Mouse (Mus musculus): ENCODE data around the gene Cd47. TPM values are rescaled to one million over a fixed set of nuclear protein-coding genes. Genes with fewer than 3 reads are reported as not detected.

Gene Cd47
- polyA plus RNA-seq, 1 experiment from 2014 or later: 94.9 TPM

DNA sequence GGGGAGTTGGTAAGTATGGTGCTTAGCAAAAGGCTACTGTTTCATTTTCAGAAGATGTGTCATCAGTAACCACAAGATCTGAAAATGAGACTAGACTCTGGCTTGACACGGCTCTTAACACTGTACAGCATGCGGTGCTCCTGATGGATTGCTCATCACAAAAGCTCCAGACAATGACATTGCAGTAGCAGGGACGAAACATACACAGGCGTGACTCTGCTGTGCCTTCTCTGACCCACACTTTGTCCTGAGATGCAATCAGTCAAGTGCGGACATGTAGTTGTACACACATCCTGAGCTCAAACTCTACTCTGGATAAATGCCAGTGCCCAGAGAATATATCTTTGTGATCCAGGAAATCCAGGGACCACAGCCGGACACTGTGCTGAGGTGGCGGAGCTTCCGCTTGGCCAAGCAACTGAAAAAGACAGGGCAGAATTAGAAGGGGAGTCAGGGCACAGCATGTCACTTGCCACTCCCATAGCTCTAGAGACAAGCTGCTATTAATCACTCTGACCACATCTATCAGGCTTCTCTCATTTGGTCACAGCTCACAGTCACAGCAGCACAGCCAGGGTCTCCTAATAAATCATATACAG lies 151.7 kb downstream of the Cd47 start:
- Histone ChIP-seq H3K4me2 (ENCODE audit: low read depth, low read length) (no peak overlapping the region), H3K36me3 (ENCODE audit: control insufficient read depth, insufficient read depth, low read length) (no peaks in the 10 kb centered on the region), H3K4me3 (replicated peaks; ENCODE audit: low read length) (no peak overlapping the region), H3K27ac (ENCODE audit: low read length) (peak overlapping the region; percentile 47), H3K9ac (ENCODE audit: low read length) (no peak overlapping the region), H3K4me1 (ENCODE audit: control insufficient read depth, insufficient read depth, low read length) (no peaks in the 10 kb centered on the region), H3K27me3 (ENCODE audit: control insufficient read depth, insufficient read depth, low read length) (no peaks in the 10 kb centered on the region), H3K9me3 (replicated peaks; ENCODE audit: control insufficient read depth, low read length) (no peaks in the 10 kb centered on the region)
- ATAC-seq (ENCODE audit: insufficient read depth, low FRiP score): peak; percentile 25; the same call in 1 of the 2 replicates
- WGBS: 58% methylated on average over 8 of the region's 8 CpGs

DNA sequence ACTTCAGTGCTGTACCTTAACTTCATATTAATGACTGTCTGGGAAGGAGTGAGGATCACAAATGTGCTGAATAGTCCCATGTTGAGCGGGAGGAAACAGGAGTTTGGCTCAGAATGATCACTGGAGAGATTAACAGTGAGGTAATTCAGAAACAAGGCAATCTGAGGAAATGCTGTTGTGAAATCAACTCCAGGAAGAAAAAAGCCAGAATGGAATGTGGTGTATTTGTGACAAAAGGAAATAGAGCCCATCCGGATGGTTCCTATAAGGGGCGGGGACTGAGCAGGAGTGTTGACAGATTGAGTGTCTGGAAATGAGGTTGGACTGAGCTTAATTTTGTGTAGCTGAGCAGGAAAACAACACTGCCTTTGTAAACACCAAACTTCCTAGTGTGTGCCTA lies 153.5 kb downstream of the Cd47 start:
- H3K4me3 ChIP-seq (replicated peaks; ENCODE audit: low read length): no peak overlapping the region
- no peak overlapping the region for H3K9ac ChIP-seq (ENCODE audit: low read length)
- H3K9me3 ChIP-seq (replicated peaks; ENCODE audit: control insufficient read depth, low read length): no peaks in the 10 kb centered on the region
- H3K27ac ChIP-seq (ENCODE audit: low read length): no peak overlapping the region
- H3K4me1 ChIP-seq (ENCODE audit: control insufficient read depth, insufficient read depth, low read length): no peaks in the 10 kb centered on the region
- H3K36me3 ChIP-seq (ENCODE audit: control insufficient read depth, insufficient read depth, low read length): no peaks in the 10 kb centered on the region
- H3K4me2 ChIP-seq (ENCODE audit: low read depth, low read length): no peak overlapping the region
- no peaks in the 10 kb centered on the region for H3K27me3 ChIP-seq (ENCODE audit: control insufficient read depth, insufficient read depth, low read length)
- ATAC-seq (ENCODE audit: insufficient read depth, low FRiP score): 0 out of 2 replicates have a peak, but pooled peaks have one; percentile 30
- WGBS: 49% methylated on average over 3 of the region's 3 CpGs

DNA sequence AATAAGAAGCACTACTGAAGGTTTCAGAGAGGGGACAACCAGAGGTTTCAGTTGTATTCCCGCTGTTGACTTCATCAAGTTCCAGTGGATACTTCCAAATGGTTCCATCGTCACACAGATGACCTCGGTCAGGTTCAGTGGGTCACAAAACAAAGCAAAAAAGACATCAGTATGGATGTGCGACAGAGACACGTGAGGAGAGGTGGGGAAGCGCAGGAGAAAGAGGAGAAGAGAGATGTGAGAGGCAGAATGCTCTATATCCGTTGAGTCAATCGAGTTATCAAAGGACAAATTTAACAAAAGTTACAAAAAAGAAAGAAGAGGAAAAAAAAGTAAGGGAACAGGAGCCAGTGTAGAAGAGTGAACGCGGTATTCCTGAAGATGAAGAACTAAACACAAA lies 154.6 kb downstream of the Cd47 start:
- ATAC-seq (ENCODE audit: insufficient read depth, low FRiP score): no peak
- no peaks in the 10 kb centered on the region for H3K4me1 ChIP-seq (ENCODE audit: control insufficient read depth, insufficient read depth, low read length)
- no peaks in the 10 kb centered on the region for H3K9me3 ChIP-seq (replicated peaks; ENCODE audit: control insufficient read depth, low read length)
- H3K4me2 ChIP-seq (ENCODE audit: low read depth, low read length): no peak overlapping the region
- 91% methylated on average over 10 of the region's 10 CpGs for WGBS
- no peaks in the 10 kb centered on the region for H3K27me3 ChIP-seq (ENCODE audit: control insufficient read depth, insufficient read depth, low read length)
- no peak overlapping the region for H3K4me3 ChIP-seq (replicated peaks; ENCODE audit: low read length)
- H3K27ac ChIP-seq (ENCODE audit: low read length): no peak overlapping the region
- H3K9ac ChIP-seq (ENCODE audit: low read length): no peak overlapping the region
- H3K36me3 ChIP-seq (ENCODE audit: control insufficient read depth, insufficient read depth, low read length): no peaks in the 10 kb centered on the region

DNA sequence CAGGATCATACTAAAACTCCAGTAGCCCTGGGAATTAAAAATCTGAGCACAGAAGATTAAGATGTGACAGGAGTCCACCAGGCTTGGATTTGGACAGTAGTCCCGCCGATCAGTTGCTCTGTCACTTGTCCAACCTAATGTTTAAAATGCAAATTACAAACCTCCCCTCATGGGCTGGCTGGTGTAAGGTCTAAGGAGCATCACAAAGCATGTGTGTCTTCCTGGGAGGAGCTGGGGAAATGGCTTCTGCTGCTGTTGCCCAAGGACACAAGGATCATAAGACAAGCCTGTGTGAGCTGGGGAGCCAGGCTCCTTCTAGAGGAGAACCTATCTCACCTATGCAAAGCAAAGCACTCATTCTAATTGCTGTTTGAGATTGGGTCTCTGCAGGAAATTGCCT lies 155.0 kb downstream of the Cd47 start:
- Histone ChIP-seq H3K4me3 (replicated peaks; ENCODE audit: low read length) (no peak overlapping the region), H3K36me3 (ENCODE audit: control insufficient read depth, insufficient read depth, low read length) (no peaks in the 10 kb centered on the region), H3K9me3 (replicated peaks; ENCODE audit: control insufficient read depth, low read length) (no peaks in the 10 kb centered on the region), H3K27me3 (ENCODE audit: control insufficient read depth, insufficient read depth, low read length) (no peaks in the 10 kb centered on the region), H3K9ac (ENCODE audit: low read length) (no peak overlapping the region), H3K4me1 (ENCODE audit: control insufficient read depth, insufficient read depth, low read length) (no peaks in the 10 kb centered on the region), H3K4me2 (ENCODE audit: low read depth, low read length) (no peak overlapping the region), H3K27ac (ENCODE audit: low read length) (no peak overlapping the region)
- no peak for ATAC-seq (ENCODE audit: insufficient read depth, low FRiP score)
- 94% methylated on average over 2 of the region's 2 CpGs for WGBS

DNA sequence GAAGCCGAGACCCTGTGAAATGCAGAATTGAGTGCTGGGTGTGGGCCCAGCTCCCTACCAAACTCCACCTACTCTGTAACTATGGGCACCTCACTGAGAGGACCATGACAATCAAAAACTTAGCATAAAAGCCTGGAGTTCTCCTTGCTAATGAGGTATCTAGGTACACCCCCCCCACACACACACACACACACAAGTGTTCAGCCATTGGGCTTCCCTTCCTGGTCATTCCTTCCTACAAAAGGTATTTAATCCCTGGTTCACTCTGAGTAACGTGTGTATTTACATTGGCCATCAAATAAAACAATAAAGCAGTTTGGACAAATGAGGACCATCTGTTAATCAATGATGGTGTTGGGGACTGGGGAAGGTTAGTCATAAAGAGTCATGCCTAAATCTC lies 155.6 kb downstream of the Cd47 start:
- no peaks in the 10 kb centered on the region for H3K4me1 ChIP-seq (ENCODE audit: control insufficient read depth, insufficient read depth, low read length)
- H3K27ac ChIP-seq (ENCODE audit: low read length): no peak overlapping the region
- no peak for ATAC-seq (ENCODE audit: insufficient read depth, low FRiP score)
- H3K4me3 ChIP-seq (replicated peaks; ENCODE audit: low read length): no peak overlapping the region
- no peaks in the 10 kb centered on the region for H3K36me3 ChIP-seq (ENCODE audit: control insufficient read depth, insufficient read depth, low read length)
- H3K9me3 ChIP-seq (replicated peaks; ENCODE audit: control insufficient read depth, low read length): no peaks in the 10 kb centered on the region
- no peak overlapping the region for H3K4me2 ChIP-seq (ENCODE audit: low read depth, low read length)
- WGBS: 70% methylated on average over 2 of the region's 2 CpGs
- H3K9ac ChIP-seq (ENCODE audit: low read length): no peak overlapping the region
- no peaks in the 10 kb centered on the region for H3K27me3 ChIP-seq (ENCODE audit: control insufficient read depth, insufficient read depth, low read length)

DNA sequence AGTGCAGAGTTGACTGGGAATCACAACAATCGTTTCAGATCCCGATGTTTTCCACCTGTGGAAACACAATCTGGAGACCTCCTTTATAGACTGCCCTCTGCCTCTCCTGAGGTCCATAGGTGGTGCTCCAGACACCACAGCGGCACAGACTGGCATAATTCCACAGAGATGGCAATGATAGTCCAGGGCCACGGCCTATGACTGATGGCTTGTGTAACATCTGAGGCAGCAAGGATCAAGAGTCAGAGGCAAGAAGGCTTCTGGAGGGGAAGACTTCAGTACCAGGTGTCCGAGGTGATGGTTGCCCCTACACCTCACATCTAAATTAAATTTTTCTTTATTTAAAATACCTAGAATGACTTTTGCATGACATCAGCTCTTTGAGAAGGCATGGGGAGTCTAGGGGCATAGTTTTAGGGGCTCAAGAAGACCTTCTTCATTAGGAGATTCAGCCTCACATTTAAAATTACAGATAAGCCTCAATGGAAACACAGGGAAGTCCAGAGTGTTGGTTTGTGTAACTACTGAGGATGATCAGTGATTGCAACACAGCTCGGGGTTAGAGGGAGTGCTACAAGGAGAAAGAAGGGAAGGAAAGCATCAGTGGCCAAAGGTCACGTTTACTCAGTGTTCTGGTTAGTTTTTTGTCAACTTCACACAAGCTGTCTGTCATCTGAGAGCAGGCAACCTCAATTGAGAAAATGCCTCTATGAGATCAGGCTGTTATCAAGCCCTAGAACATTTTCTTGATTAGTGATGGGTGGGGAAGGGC lies 156.4 kb downstream of the Cd47 start:
- Histone ChIP-seq H3K9me3 (replicated peaks; ENCODE audit: control insufficient read depth, low read length) (no peaks in the 10 kb centered on the region), H3K9ac (ENCODE audit: low read length) (no peak overlapping the region), H3K4me2 (ENCODE audit: low read depth, low read length) (no peak overlapping the region), H3K4me1 (ENCODE audit: control insufficient read depth, insufficient read depth, low read length) (no peaks in the 10 kb centered on the region), H3K27me3 (ENCODE audit: control insufficient read depth, insufficient read depth, low read length) (no peaks in the 10 kb centered on the region), H3K27ac (ENCODE audit: low read length) (no peak overlapping the region), H3K4me3 (replicated peaks; ENCODE audit: low read length) (no peak overlapping the region), H3K36me3 (ENCODE audit: control insufficient read depth, insufficient read depth, low read length) (no peaks in the 10 kb centered on the region)
- ATAC-seq (ENCODE audit: insufficient read depth, low FRiP score): no peak
- WGBS: 81% methylated on average over 7 of the region's 7 CpGs

DNA sequence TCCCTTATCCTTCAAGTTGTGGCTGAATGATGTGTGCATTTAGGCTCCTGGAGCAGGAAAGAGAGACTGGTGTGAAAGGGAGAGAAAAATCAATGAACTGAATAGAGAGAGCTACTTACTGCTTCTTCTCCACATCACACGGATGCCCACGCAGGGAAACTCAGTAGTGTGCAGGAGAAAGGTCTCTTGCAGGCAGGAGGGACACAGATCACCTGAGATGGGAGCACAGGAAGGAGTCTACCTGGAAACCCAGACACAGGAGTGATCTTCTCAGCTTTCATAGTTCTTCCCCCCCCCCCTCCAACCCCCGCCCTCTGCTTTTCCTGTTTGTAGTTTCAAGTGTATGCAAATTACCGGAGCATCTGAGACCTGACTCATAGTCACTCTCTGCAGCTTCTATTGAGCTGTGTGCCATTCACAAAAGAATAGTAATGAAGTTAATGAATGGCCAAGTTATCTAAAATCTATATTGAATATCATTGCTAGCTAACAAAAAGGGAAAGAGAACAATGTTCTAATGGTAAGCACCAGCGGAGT lies 158.6 kb downstream of the Cd47 start:
- H3K9ac ChIP-seq (ENCODE audit: low read length): no peak overlapping the region
- H3K27ac ChIP-seq (ENCODE audit: low read length): no peak overlapping the region
- H3K36me3 ChIP-seq (ENCODE audit: control insufficient read depth, insufficient read depth, low read length): no peaks in the 10 kb centered on the region
- no peak for ATAC-seq (ENCODE audit: insufficient read depth, low FRiP score)
- 77% methylated on average over 5 of the region's 5 CpGs for WGBS
- no peaks in the 10 kb centered on the region for H3K4me1 ChIP-seq (ENCODE audit: control insufficient read depth, insufficient read depth, low read length)
- H3K9me3 ChIP-seq (replicated peaks; ENCODE audit: control insufficient read depth, low read length): no peaks in the 10 kb centered on the region
- no peaks in the 10 kb centered on the region for H3K27me3 ChIP-seq (ENCODE audit: control insufficient read depth, insufficient read depth, low read length)
- H3K4me3 ChIP-seq (replicated peaks; ENCODE audit: low read length): no peak overlapping the region
- no peak overlapping the region for H3K4me2 ChIP-seq (ENCODE audit: low read depth, low read length)

DNA sequence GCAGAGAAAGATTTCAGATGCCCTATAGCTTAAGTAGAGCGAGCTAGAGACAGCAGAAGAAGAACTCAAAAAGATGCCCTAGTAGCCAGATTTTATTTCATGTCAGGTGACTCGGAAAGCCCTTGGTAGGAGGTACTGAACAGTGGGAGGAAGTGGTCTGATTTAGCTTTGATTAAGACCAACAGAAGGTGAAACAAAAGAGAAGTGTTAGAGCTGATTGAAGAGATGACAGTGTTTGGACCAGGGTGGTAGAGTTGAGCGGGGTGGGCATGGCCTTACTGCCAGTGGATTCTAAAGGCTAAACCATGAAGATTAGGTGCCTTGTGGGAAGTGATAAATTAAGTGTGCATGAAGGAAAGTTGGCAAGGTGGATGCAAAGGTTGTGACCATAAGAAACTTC lies 162.0 kb downstream of the Cd47 start:
- Histone ChIP-seq H3K4me3 (replicated peaks; ENCODE audit: low read length) (no peak overlapping the region), H3K4me1 (ENCODE audit: control insufficient read depth, insufficient read depth, low read length) (peaks cover 18% of the 10 kb centered on the region), H3K9ac (ENCODE audit: low read length) (no peak overlapping the region), H3K9me3 (replicated peaks; ENCODE audit: control insufficient read depth, low read length) (no peaks in the 10 kb centered on the region), H3K27ac (ENCODE audit: low read length) (no peak overlapping the region), H3K36me3 (ENCODE audit: control insufficient read depth, insufficient read depth, low read length) (no peaks in the 10 kb centered on the region), H3K27me3 (ENCODE audit: control insufficient read depth, insufficient read depth, low read length) (no peaks in the 10 kb centered on the region), H3K4me2 (ENCODE audit: low read depth, low read length) (no peak overlapping the region)
- 87% methylated on average over 3 of the region's 3 CpGs for WGBS
- no peak for ATAC-seq (ENCODE audit: insufficient read depth, low FRiP score)

DNA sequence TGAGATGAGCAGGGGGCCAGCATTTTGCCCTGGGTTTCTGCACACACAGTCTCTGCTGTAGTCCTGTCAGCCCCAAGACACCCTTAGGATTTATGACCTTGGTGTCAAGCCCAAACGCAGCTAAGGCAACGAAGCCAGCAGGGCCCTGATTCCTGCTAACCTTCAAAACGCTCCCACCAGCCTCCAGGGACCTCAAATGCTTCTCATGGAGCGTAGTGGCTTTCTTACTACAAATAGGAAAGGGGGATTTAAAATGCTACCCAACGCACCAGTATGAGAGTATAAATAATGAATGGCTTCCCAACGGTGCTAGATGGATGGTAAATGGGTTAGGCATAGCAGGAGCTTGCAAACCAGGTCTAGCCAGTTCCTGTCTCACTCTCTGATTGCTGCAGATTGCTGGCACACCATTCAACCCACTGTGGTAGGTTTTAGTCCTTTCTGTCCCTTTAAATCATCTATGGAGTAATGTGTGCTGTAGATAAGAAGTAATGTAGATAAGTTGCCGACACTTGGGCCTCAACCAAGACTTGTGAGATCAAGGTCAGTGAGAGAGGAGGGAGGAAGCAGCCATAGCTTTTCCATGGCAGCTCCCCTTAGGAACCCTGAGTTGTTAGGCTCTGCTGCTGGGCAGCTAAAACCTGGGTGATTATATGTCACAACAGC lies 164.1 kb downstream of the Cd47 start:
- no peaks in the 10 kb centered on the region for H3K27me3 ChIP-seq (ENCODE audit: control insufficient read depth, insufficient read depth, low read length)
- no peak overlapping the region for H3K4me2 ChIP-seq (ENCODE audit: low read depth, low read length)
- H3K36me3 ChIP-seq (ENCODE audit: control insufficient read depth, insufficient read depth, low read length): no peaks in the 10 kb centered on the region
- H3K9me3 ChIP-seq (replicated peaks; ENCODE audit: control insufficient read depth, low read length): no peaks in the 10 kb centered on the region
- no peak overlapping the region for H3K9ac ChIP-seq (ENCODE audit: low read length)
- H3K27ac ChIP-seq (ENCODE audit: low read length): peak overlapping the region; percentile 65
- peaks cover 18% of the 10 kb centered on the region for H3K4me1 ChIP-seq (ENCODE audit: control insufficient read depth, insufficient read depth, low read length)
- peak; percentile 83 for ATAC-seq (ENCODE audit: insufficient read depth, low FRiP score)
- 38% methylated on average over 7 of the region's 7 CpGs for WGBS
- H3K4me3 ChIP-seq (replicated peaks; ENCODE audit: low read length): no peak overlapping the region

Data from stomach, embryonic 16.5 days (tissue).